Mouse (Mus musculus) G1E (cell line): ENCODE measurements at regions not wholly inside any gene's neighbourhood (a gene's known extent, or its start where the extent isn't known, plus 50 kb on each side); places are given as distances from the start of the nearest gene placed in this dataset.

Experiments used
- CTCF ChIP-seq: IDR thresholded peaks from 2 replicates; pipeline ENCODE4 v1.5.1; 2012; ENCODE audit warnings: low read depth, low read length, inconsistent platforms, mixed read lengths
- GATA1 ChIP-seq: IDR thresholded peaks from 2 replicates; pipeline ENCODE4 v1.6.1; 2012; ENCODE audit warnings: borderline replicate concordance, low read length, inconsistent platforms, mixed read lengths
- GATA2 ChIP-seq: IDR thresholded peaks from 2 replicates; pipeline ENCODE4 v1.6.1; 2012; ENCODE audit warnings: low read depth, low read length, inconsistent platforms, borderline replicate concordance
- POLR2AphosphoS5 ChIP-seq: IDR thresholded peaks from 2 replicates; pipeline ENCODE4 v1.6.1; 2012; ENCODE audit warnings: low read depth, low read length, inconsistent platforms; ENCODE audit not compliant: insufficient replicate concordance
- TAL1 ChIP-seq: conservative IDR thresholded peaks from 2 replicates; pipeline ENCODE4 v1.6.1; 2012; ENCODE audit warnings: low read depth, low read length, inconsistent platforms, mixed read lengths

- TF ChIP-seq TAL1, result no peak
- TF ChIP-seq GATA1, result no peak
- no peak for TF ChIP-seq CTCF
- TF ChIP-seq GATA2, result no peak
- TF ChIP-seq POLR2AphosphoS5, result no peak
These were observed 175.5 kb upstream of the Igsf21 start for GRCm38 (mm10) chr4:140421926-140422585.
